Comparison of ENCODE assay signal across 25 mouse cellular contexts in genomic region chr16:97021496-97021895, GRCm38 (mm10).
"Had no signal": no experiment of that assay in that cellular context is flagged by ENCODE, and none has a peak within 500 bp of the region (broad histone marks: within the 10 kb centered on the region; RNA-seq: fewer than 3 reads in every experiment).

No protein-coding gene starts in this region.

- H3K9ac ChIP-seq: heart, embryonic 13.5 days; heart, embryonic 15.5 days; hindbrain, embryonic 12.5 days; hindbrain, embryonic 14.5 days; intestine, embryonic 15.5 days; limb, embryonic 13.5 days; limb, embryonic 15.5 days had no signal

- H3K27ac ChIP-seq: gastrocnemius, adult 2 months; heart, adult 2 months; heart, embryonic 13.5 days; heart, embryonic 15.5 days; hindbrain, embryonic 10.5 days; hindbrain, embryonic 12.5 days; hindbrain, embryonic 14.5 days; intestine, embryonic 15.5 days; layer of hippocampus, adult 2 months; left cerebral cortex, adult 2 months; limb, embryonic 13.5 days; limb, embryonic 15.5 days had no signal

- H3K36me3 ChIP-seq: heart, embryonic 13.5 days; heart, embryonic 15.5 days; hindbrain, embryonic 10.5 days; hindbrain, embryonic 12.5 days; intestine, embryonic 15.5 days; limb, embryonic 13.5 days; limb, embryonic 15.5 days had no signal

- H3K4me1 ChIP-seq: heart, embryonic 15.5 days; intestine, embryonic 15.5 days; limb, embryonic 13.5 days; limb, embryonic 15.5 days had no signal

- H3K27me3 ChIP-seq: heart, embryonic 13.5 days; heart, embryonic 15.5 days; hindbrain, embryonic 12.5 days; intestine, embryonic 15.5 days; limb, embryonic 13.5 days; limb, embryonic 15.5 days had no signal

- H3K9me3 ChIP-seq: heart, embryonic 13.5 days; heart, embryonic 15.5 days; hindbrain, embryonic 10.5 days; hindbrain, embryonic 12.5 days; intestine, embryonic 15.5 days; limb, embryonic 13.5 days; limb, embryonic 15.5 days had no signal

- DNase-seq: gastrocnemius, adult 2 months; gastrocnemius, postnatal 10 days; gastrocnemius, postnatal 25 days; heart, adult 2 months; heart, postnatal 4 days; kidney, adult 18-20 months; kidney, adult 8-10 months; kidney, postnatal 10 days; kidney, postnatal 25 days; kidney, postnatal 4 days; left cerebral cortex, postnatal 4 days had no signal

- H3K4me2 ChIP-seq: heart, embryonic 11.5 days; heart, embryonic 13.5 days; heart, embryonic 15.5 days; hindbrain, embryonic 12.5 days; hindbrain, embryonic 14.5 days; intestine, embryonic 15.5 days; limb, embryonic 13.5 days; limb, embryonic 15.5 days had no signal

- H3K4me3 ChIP-seq: gastrocnemius, adult 2 months; heart, adult 2 months; heart, embryonic 13.5 days; heart, embryonic 15.5 days; hindbrain, embryonic 10.5 days; hindbrain, embryonic 12.5 days; intestine, embryonic 15.5 days; layer of hippocampus, adult 2 months; left cerebral cortex, adult 2 months; limb, embryonic 13.5 days; limb, embryonic 15.5 days had no signal

- ATAC-seq: hindbrain, embryonic 16.5 days; inflammation-experienced regulatory T-cells, adult 6 months; intestine, embryonic 15.5 days; intestine, postnatal 0 days had no signal
